Comparison of ENCODE assay signal across 28 mouse cellular contexts in genomic region chr9:98492212-98492611, GRCm38 (mm10). TPM values are rescaled to one million over a fixed set of nuclear protein-coding genes. Genes with fewer than 3 reads are reported as not detected.
DNase-seq lines count a peak whose midpoint lies in the region; ATAC-seq and TF ChIP-seq lines count a peak whose summit lies in the region.
"Had no signal": no experiment of that assay in that cellular context is flagged by ENCODE, and none has a peak within 500 bp of the region (broad histone marks: within the 10 kb centered on the region; RNA-seq: fewer than 3 reads in every experiment).

No protein-coding gene starts in this region.

- H3K36me3 ChIP-seq in liver, embryonic 11.5 days (ENCODE audit: control insufficient read depth, insufficient read depth, low read length), result no peaks in the 10 kb centered on the region
- H3K36me3 ChIP-seq in stomach, postnatal 0 days (ENCODE audit: control insufficient read depth, insufficient read depth, low read length), result no peaks in the 10 kb centered on the region
- H3K36me3 ChIP-seq: embryonic facial prominence, embryonic 15.5 days; hindbrain, embryonic 13.5 days; kidney, embryonic 15.5 days; midbrain, embryonic 10.5 days; neural tube, embryonic 13.5 days had no signal

- no peak for TF ChIP-seq EP300 in stomach, postnatal 0 days (optimal IDR thresholded peaks at IDR 0.05)

- no peaks in the 10 kb centered on the region for H3K27me3 ChIP-seq in liver, embryonic 11.5 days (replicated peaks; ENCODE audit: control insufficient read depth, insufficient read depth, low read length)
- no peaks in the 10 kb centered on the region for H3K27me3 ChIP-seq in stomach, postnatal 0 days (ENCODE audit: control insufficient read depth, insufficient read depth, low read length)
- H3K27me3 ChIP-seq: embryonic facial prominence, embryonic 15.5 days; kidney, embryonic 15.5 days; neural tube, embryonic 13.5 days; Patski had no signal

- no peak for TF ChIP-seq CTCF in stomach, postnatal 0 days (IDR thresholded peaks at IDR 0.05; ENCODE audit: low read depth)

- 39% methylated on average over 5 of the region's 5 CpGs for WGBS in liver, embryonic 11.5 days
- 60% methylated on average over 5 of the region's 5 CpGs for WGBS in stomach, postnatal 0 days

- no peak overlapping the region for H3K4me3 ChIP-seq in liver, embryonic 11.5 days (ENCODE audit: low read depth, low read length)
- no peak overlapping the region for H3K4me3 ChIP-seq in stomach, postnatal 0 days (ENCODE audit: low read depth, low read length)
- H3K4me3 ChIP-seq: embryonic facial prominence, embryonic 15.5 days; heart, adult 2 months; hindbrain, embryonic 13.5 days; kidney, embryonic 15.5 days; midbrain, embryonic 10.5 days; myocyte; neural tube, embryonic 13.5 days had no signal

- peaks cover 49% of the 10 kb centered on the region for H3K4me1 ChIP-seq in liver, embryonic 11.5 days (replicated peaks; ENCODE audit: control insufficient read depth, insufficient read depth, low read length)
- no peaks in the 10 kb centered on the region for H3K4me1 ChIP-seq in stomach, postnatal 0 days (replicated peaks; ENCODE audit: control insufficient read depth, insufficient read depth)

- intact Hi-C loops in left cerebral cortex, postnatal 14 days (cut with DNase I), result no loop called here

- no peaks in the 10 kb centered on the region for H3K9me3 ChIP-seq in liver, embryonic 11.5 days (ENCODE audit: control insufficient read depth, low read length)
- no peaks in the 10 kb centered on the region for H3K9me3 ChIP-seq in stomach, postnatal 0 days (ENCODE audit: control insufficient read depth, low read length)
- H3K9me3 ChIP-seq: embryonic facial prominence, embryonic 15.5 days; hindbrain, embryonic 13.5 days; kidney, embryonic 15.5 days; midbrain, embryonic 10.5 days; neural tube, embryonic 13.5 days had no signal

- no peak overlapping the region for H3K4me2 ChIP-seq in liver, embryonic 11.5 days
- H3K4me2 ChIP-seq in stomach, postnatal 0 days (replicated peaks; ENCODE audit: low read depth), result no peak overlapping the region
- H3K4me2 ChIP-seq: embryonic facial prominence, embryonic 15.5 days; hindbrain, embryonic 13.5 days; kidney, embryonic 15.5 days; lung, embryonic 14.5 days; neural tube, embryonic 13.5 days had no signal

- ATAC-seq in liver, embryonic 11.5 days (replicated peaks; ENCODE audit: low FRiP score), result peak; percentile 51
- peak; percentile 27; the same call in 1 of the 2 replicates for ATAC-seq in megakaryocyte, adult 5-6 weeks (ENCODE audit: poor library complexity, severe bottlenecking)
- ATAC-seq in stomach, postnatal 0 days (ENCODE audit: low FRiP score, low TSS enrichment), result peak; percentile 31
- ATAC-seq: forebrain, embryonic 14.5 days; inflammation-experienced regulatory T-cells, adult 6 months; midbrain, embryonic 16.5 days; Patski had no signal

- DNase-seq in heart, adult 11 months, result peak; percentile 68
- no peak for DNase-seq in heart, adult 9 months (ENCODE audit: low spot score in 2 of 2)
- DNase-seq in liver, embryonic 11.5 days (ENCODE audit: low spot score), result no peak
- DNase-seq in stomach, postnatal 0 days (ENCODE audit: low spot score), result peak; percentile 32
- no peak for DNase-seq in thymus, postnatal 14 days
- no peak for DNase-seq in B cell, adult 2 months
- DNase-seq in left cerebral cortex, postnatal 14 days (ENCODE audit: low spot score in 2 of 2), result no peak
- DNase-seq: cerebellum, adult 2 months; gastrocnemius, postnatal 14 days; heart, adult 2 months; lung, embryonic 14.5 days; right cerebral cortex, adult 18-20 months; thymus, postnatal 25 days had no signal

- H3K27ac ChIP-seq in liver, embryonic 11.5 days (ENCODE audit: low read depth, low read length), result no peak overlapping the region
- H3K27ac ChIP-seq in stomach, postnatal 0 days (replicated peaks), result peak overlapping the region; percentile 78
- H3K27ac ChIP-seq: embryonic facial prominence, embryonic 15.5 days; heart, adult 2 months; hindbrain, embryonic 13.5 days; kidney, embryonic 15.5 days; midbrain, embryonic 10.5 days; neural tube, embryonic 13.5 days had no signal

- H3K9ac ChIP-seq in liver, embryonic 11.5 days (ENCODE audit: low read depth, low read length), result no peak overlapping the region
- no peak overlapping the region for H3K9ac ChIP-seq in stomach, postnatal 0 days (ENCODE audit: low read length)
- H3K9ac ChIP-seq: embryonic facial prominence, embryonic 15.5 days; hindbrain, embryonic 13.5 days; kidney, embryonic 15.5 days; lung, embryonic 14.5 days; neural tube, embryonic 13.5 days had no signal

RNA-seq across cellular contexts. Expression of gene Rbp2, which starts 6.3 kb away (rescaled TPM):
- polyA plus RNA-seq in liver, embryonic 11.5 days (2014; fragmentation: Nextera tagmentation; extraction: Ambion mirVana), result 1.9 and 2.9 TPM in 2 replicates
- total RNA-seq in megakaryocyte, adult 5-6 weeks (2015), result not detected in 2 replicates
- total RNA-seq in megakaryocyte, adult 5-6 weeks (2017), result not detected in 2 replicates
- 197 and 200 TPM in 2 replicates for polyA plus RNA-seq in stomach, postnatal 0 days (2015; fragmentation: Nextera tagmentation; extraction: Ambion mirVana)
- total RNA-seq in left cerebral cortex, postnatal 14 days (2021), result not detected
- total RNA-seq: adrenal gland, adult 18-20 months; gastrocnemius, postnatal 14 days; left cerebral cortex, adult 18-20 months; left cerebral cortex, postnatal 36 days had no signal
- polyA plus RNA-seq: cerebellum, adult 2 months; heart, adult 2 months; inflammation-experienced regulatory T-cells, adult 6 months; midbrain, embryonic 16.5 days; Patski; testis, adult 2 months had no signal

Comparison
In these comparisons a context has a peak if more than half of its experiments do, and no peak if none do; other contexts are left out.
1. DNase-seq: peak in heart, adult 11 months (single experiment) and stomach, postnatal 0 days (single experiment); none in heart, adult 9 months (0 of 2), liver, embryonic 11.5 days (single experiment), thymus, postnatal 14 days (single experiment), B cell, adult 2 months (0 of 2) and left cerebral cortex, postnatal 14 days (0 of 2).
2. Peak in every context shown above with its lines, with median percentiles within 50 percentile points of each other: ATAC-seq.